Mouse (Mus musculus) c-Kit-positive CD71-negative TER-119-negative erythroid progenitor cells, embryonic 14.5 days (primary cell): ENCODE measurements around the gene Trmt5.

ENCODE experiments used
- DNase-seq: peaks from one replicate; pipeline ENCODE4 v3.0.0-alpha.2; 2013; ENCODE audit warnings: low read depth

Gene Trmt5

GRCm38 (mm10) chr12:73286287-73287092 is at the start of gene Trmt5, which contains the start of gene Slc38a6:
TSS of gene Trmt5 (minus strand) at chr12:73286710.
TSS of gene Slc38a6 (plus strand) at chr12:73286779.
- DNase-seq: peak; percentile 77

- no peak for DNase-seq
Observed at GRCm38 (mm10) chr12:73334051-73334551, 47.6 kb upstream of the Trmt5 start.

- no peak for DNase-seq
Observed at GRCm38 (mm10) chr12:73332701-73333100, 46.2 kb upstream of the Trmt5 start.

GRCm38 (mm10) chr12:73330236-73330635 is 43.7 kb upstream of the Trmt5 start:
- no peak for DNase-seq

- DNase-seq: no peak
Observed at GRCm38 (mm10) chr12:73328448-73329167, 42.1 kb upstream of the Trmt5 start.

GRCm38 (mm10) chr12:73327381-73327780 is 40.9 kb upstream of the Trmt5 start:
- DNase-seq: no peak

GRCm38 (mm10) chr12:73325617-73326016 is 39.1 kb upstream of the Trmt5 start:
- DNase-seq: no peak

- DNase-seq: no peak
Observed at GRCm38 (mm10) chr12:73325181-73325580, 38.7 kb upstream of the Trmt5 start.

- DNase-seq: no peak
Observed at GRCm38 (mm10) chr12:73324742-73325141, 38.2 kb upstream of the Trmt5 start.

- DNase-seq: no peak
Observed at GRCm38 (mm10) chr12:73324180-73324586, 37.7 kb upstream of the Trmt5 start.

GRCm38 (mm10) chr12:73317706-73318686 is 31.5 kb upstream of the Trmt5 start:
- DNase-seq: no peak

GRCm38 (mm10) chr12:73308711-73309110 is 22.2 kb upstream of the Trmt5 start:
- no peak for DNase-seq

- no peak for DNase-seq
Observed at GRCm38 (mm10) chr12:73307750-73308149, 21.2 kb upstream of the Trmt5 start.

GRCm38 (mm10) chr12:73304636-73305035 is 18.1 kb upstream of the Trmt5 start:
- no peak for DNase-seq

GRCm38 (mm10) chr12:73300531-73300930 is 14.0 kb upstream of the Trmt5 start:
- no peak for DNase-seq

GRCm38 (mm10) chr12:73298621-73299020 is 12.1 kb upstream of the Trmt5 start:
- no peak for DNase-seq

- DNase-seq: no peak
Observed at GRCm38 (mm10) chr12:73295505-73296140, 9.1 kb upstream of the Trmt5 start.

- DNase-seq: no peak
Observed at GRCm38 (mm10) chr12:73294884-73295283, 8.4 kb upstream of the Trmt5 start.

- DNase-seq: no peak
Observed at GRCm38 (mm10) chr12:73288626-73289025, 2.1 kb upstream of the Trmt5 start.

- DNase-seq: no peak
Observed at GRCm38 (mm10) chr12:73287609-73288008, 1.1 kb upstream of the Trmt5 start.

GRCm38 (mm10) chr12:73274921-73275320 is 11.6 kb downstream of the Trmt5 start:
- DNase-seq: no peak
